Mouse (Mus musculus): ENCODE results near the gene Micall1. TPM values are rescaled to one million over a fixed set of nuclear protein-coding genes. Genes with fewer than 3 reads are reported as not detected.

Micall1 gene
- polyA plus RNA-seq, 1 experiment: 8.4 TPM

- H3K36me3 ChIP-seq (replicated peaks; ENCODE audit: low read length): peaks cover 20% of the 10 kb centered on the region
- H3K4me1 ChIP-seq: peaks cover 50% of the 10 kb centered on the region
- TF ChIP-seq GATA1 (IDR thresholded peaks at IDR 0.05; ENCODE audit: borderline replicate concordance, low read length): no peak
- no peak for TF ChIP-seq FLI1 (IDR thresholded peaks at IDR 0.05; ENCODE audit: low read length)
- peaks cover 18% of the 10 kb centered on the region for H3K27me3 ChIP-seq (replicated peaks)
- peaks cover 5% of the 10 kb centered on the region for H3K9me3 ChIP-seq
- peak overlapping the region; percentile 99 for H3K4me3 ChIP-seq (replicated peaks)
Measured at GRCm38 (mm10) chr15:79109321-79109934, 730 bp downstream of the Micall1 start.

- Histone ChIP-seq H3K36me3 (replicated peaks; ENCODE audit: low read length) (peaks cover 26% of the 10 kb centered on the region), H3K4me3 (replicated peaks) (peak overlapping the region; percentile 99), H3K4me1 (peaks cover 47% of the 10 kb centered on the region), H3K9me3 (no peaks in the 10 kb centered on the region), H3K27me3 (replicated peaks) (peaks cover 12% of the 10 kb centered on the region)
- TF ChIP-seq GATA1 (IDR thresholded peaks at IDR 0.05; ENCODE audit: borderline replicate concordance, low read length) (no peak), FLI1 (IDR thresholded peaks at IDR 0.05; ENCODE audit: low read length) (no peak)
Measured at GRCm38 (mm10) chr15:79110031-79110430, 1.3 kb downstream of the Micall1 start.

GRCm38 (mm10) chr15:79110528-79110927, 1.8 kb downstream of the Micall1 start:
- Histone ChIP-seq H3K4me3 (replicated peaks) (peak overlapping the region; percentile 99), H3K4me1 (peaks cover 45% of the 10 kb centered on the region)
- TF ChIP-seq GATA1 (IDR thresholded peaks at IDR 0.05; ENCODE audit: borderline replicate concordance, low read length): no peak
- no peak for TF ChIP-seq FLI1 (IDR thresholded peaks at IDR 0.05; ENCODE audit: low read length)

GRCm38 (mm10) chr15:79111774-79112173, 3.1 kb downstream of the Micall1 start:
- Histone ChIP-seq H3K4me1 (peaks cover 37% of the 10 kb centered on the region), H3K36me3 (replicated peaks; ENCODE audit: low read length) (peaks cover 44% of the 10 kb centered on the region), H3K9me3 (no peaks in the 10 kb centered on the region), H3K4me3 (replicated peaks) (no peak overlapping the region), H3K27me3 (replicated peaks) (peaks cover 7% of the 10 kb centered on the region)
- no peak for TF ChIP-seq GATA1 (IDR thresholded peaks at IDR 0.05; ENCODE audit: borderline replicate concordance, low read length)
- no peak for TF ChIP-seq FLI1 (IDR thresholded peaks at IDR 0.05; ENCODE audit: low read length)

More at GRCm38 (mm10) chr15:79110528-79110927, 1.8 kb downstream of the Micall1 start:
- Histone ChIP-seq H3K27me3 (replicated peaks) (peaks cover 11% of the 10 kb centered on the region), H3K9me3 (no peaks in the 10 kb centered on the region), H3K36me3 (replicated peaks; ENCODE audit: low read length) (peaks cover 31% of the 10 kb centered on the region)

- peaks cover 77% of the 10 kb centered on the region for H3K36me3 ChIP-seq (replicated peaks; ENCODE audit: low read length)
- H3K9me3 ChIP-seq: no peaks in the 10 kb centered on the region
- H3K4me1 ChIP-seq: peaks cover 11% of the 10 kb centered on the region
- H3K27me3 ChIP-seq (replicated peaks): no peaks in the 10 kb centered on the region
- no peak overlapping the region for H3K4me3 ChIP-seq (replicated peaks)
- TF ChIP-seq GATA1 (IDR thresholded peaks at IDR 0.05; ENCODE audit: borderline replicate concordance, low read length): no peak
- TF ChIP-seq FLI1 (IDR thresholded peaks at IDR 0.05; ENCODE audit: low read length): no peak
Measured at GRCm38 (mm10) chr15:79115276-79115675, 6.6 kb downstream of the Micall1 start.

- Histone ChIP-seq H3K4me1 (peaks cover 26% of the 10 kb centered on the region), H3K9me3 (no peaks in the 10 kb centered on the region), H3K4me3 (replicated peaks) (no peak overlapping the region), H3K27me3 (replicated peaks) (no peaks in the 10 kb centered on the region), H3K36me3 (replicated peaks; ENCODE audit: low read length) (peaks cover 98% of the 10 kb centered on the region)
- no peak for TF ChIP-seq FLI1 (IDR thresholded peaks at IDR 0.05; ENCODE audit: low read length)
Measured at GRCm38 (mm10) chr15:79119491-79119890, 10.8 kb downstream of the Micall1 start.

GRCm38 (mm10) chr15:79122119-79122518, 13.4 kb downstream of the Micall1 start:
- no peak overlapping the region for H3K4me3 ChIP-seq (replicated peaks)
- peaks cover 98% of the 10 kb centered on the region for H3K36me3 ChIP-seq (replicated peaks; ENCODE audit: low read length)
- TF ChIP-seq FLI1 (IDR thresholded peaks at IDR 0.05; ENCODE audit: low read length) (no peak), GATA1 (IDR thresholded peaks at IDR 0.05; ENCODE audit: borderline replicate concordance, low read length) (no peak)
- peaks cover 33% of the 10 kb centered on the region for H3K4me1 ChIP-seq
- H3K27me3 ChIP-seq (replicated peaks): no peaks in the 10 kb centered on the region
- H3K9me3 ChIP-seq: no peaks in the 10 kb centered on the region

- no peak for TF ChIP-seq FLI1 (IDR thresholded peaks at IDR 0.05; ENCODE audit: low read length)
- TF ChIP-seq GATA1 (IDR thresholded peaks at IDR 0.05; ENCODE audit: borderline replicate concordance, low read length): no peak
- Histone ChIP-seq H3K36me3 (replicated peaks; ENCODE audit: low read length) (peaks cover 98% of the 10 kb centered on the region), H3K27me3 (replicated peaks) (no peaks in the 10 kb centered on the region), H3K4me3 (replicated peaks) (no peak overlapping the region), H3K4me1 (peaks cover 33% of the 10 kb centered on the region), H3K9me3 (no peaks in the 10 kb centered on the region)
Measured at GRCm38 (mm10) chr15:79122546-79122945, 13.8 kb downstream of the Micall1 start.

GRCm38 (mm10) chr15:79123751-79124150, 15.1 kb downstream of the Micall1 start:
- no peak for TF ChIP-seq GATA1 (IDR thresholded peaks at IDR 0.05; ENCODE audit: borderline replicate concordance, low read length)
- no peak for TF ChIP-seq FLI1 (IDR thresholded peaks at IDR 0.05; ENCODE audit: low read length)
- Histone ChIP-seq H3K36me3 (replicated peaks; ENCODE audit: low read length) (peaks cover 98% of the 10 kb centered on the region), H3K4me1 (peaks cover 33% of the 10 kb centered on the region), H3K9me3 (peaks cover 9% of the 10 kb centered on the region), H3K27me3 (replicated peaks) (no peaks in the 10 kb centered on the region), H3K4me3 (replicated peaks) (no peak overlapping the region)

GRCm38 (mm10) chr15:79124331-79124875, 15.7 kb downstream of the Micall1 start:
- TF ChIP-seq FLI1 (IDR thresholded peaks at IDR 0.05; ENCODE audit: low read length) (no peak), GATA1 (IDR thresholded peaks at IDR 0.05; ENCODE audit: borderline replicate concordance, low read length) (no peak)
- H3K36me3 ChIP-seq (replicated peaks; ENCODE audit: low read length): peaks cover 97% of the 10 kb centered on the region
- no peak overlapping the region for H3K4me3 ChIP-seq (replicated peaks)
- no peaks in the 10 kb centered on the region for H3K27me3 ChIP-seq (replicated peaks)
- H3K4me1 ChIP-seq: peaks cover 33% of the 10 kb centered on the region
- H3K9me3 ChIP-seq: peaks cover 9% of the 10 kb centered on the region
